Mouse (Mus musculus): ENCODE measurements around the gene Myo9b. TPM values are rescaled to one million over a fixed set of nuclear protein-coding genes. Genes with fewer than 3 reads are reported as not detected.
A peak's percentile ranks its signal among the peaks of the same experiment; 100 is the strongest.

Gene Myo9b
- polyA plus RNA-seq, 1 experiment, result 51.9 TPM

DNA sequence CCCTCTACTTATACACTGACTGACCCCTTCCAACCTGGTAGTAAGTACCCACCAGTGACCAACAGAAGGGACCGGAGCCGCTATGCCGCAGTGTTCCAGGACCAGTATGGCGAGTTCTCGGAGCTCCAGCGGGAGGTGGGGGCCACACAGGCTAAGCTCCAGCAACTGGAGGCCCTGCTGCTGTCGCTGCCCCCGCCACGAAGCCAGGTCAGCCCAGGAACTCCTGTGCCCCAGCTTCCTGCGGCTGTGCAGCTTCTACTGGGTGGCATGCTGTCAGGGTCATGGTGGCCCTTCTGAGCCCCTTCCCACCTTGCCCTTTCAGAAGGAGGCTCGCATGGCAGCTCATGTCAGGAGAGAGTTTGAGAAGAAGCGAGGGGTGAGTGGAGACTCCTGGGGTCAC lies 99.9 kb downstream of the Myo9b start:
- no peak for DNase-seq (ENCODE audit: low read depth)
- TF ChIP-seq CTCF (IDR thresholded peaks at IDR 0.05; ENCODE audit: borderline replicate concordance, extremely low read depth, insufficient read depth, insufficient read length) (no peak), POLR2A (IDR thresholded peaks at IDR 0.05; ENCODE audit: borderline replicate concordance, extremely low read depth, insufficient read depth, insufficient read length, poor library complexity, severe bottlenecking) (no peak)

DNA sequence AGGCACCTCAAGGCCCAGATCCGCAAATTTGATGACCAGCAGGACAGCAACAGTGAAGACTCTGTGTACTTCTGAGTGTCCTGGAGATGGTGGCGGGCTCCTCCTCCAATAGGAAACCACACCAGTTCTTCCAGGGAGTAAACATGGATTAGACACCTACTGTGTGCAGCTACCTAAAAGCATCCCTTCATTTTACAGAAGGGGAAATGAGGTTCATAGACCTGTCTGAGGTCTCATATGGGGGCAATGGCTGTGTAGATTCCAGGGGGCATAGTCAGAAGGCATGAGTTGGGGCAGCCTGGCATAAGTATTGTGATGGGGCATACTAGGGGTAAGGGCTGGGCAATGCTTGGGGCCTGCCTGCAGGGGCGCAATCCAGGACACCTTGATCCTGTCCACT lies 100.5 kb downstream of the Myo9b start:
- TF ChIP-seq POLR2A (IDR thresholded peaks at IDR 0.05; ENCODE audit: borderline replicate concordance, extremely low read depth, insufficient read depth, insufficient read length, poor library complexity, severe bottlenecking), result no peak
- no peak for TF ChIP-seq CTCF (IDR thresholded peaks at IDR 0.05; ENCODE audit: borderline replicate concordance, extremely low read depth, insufficient read depth, insufficient read length)
- DNase-seq (ENCODE audit: low read depth), result no peak

DNA sequence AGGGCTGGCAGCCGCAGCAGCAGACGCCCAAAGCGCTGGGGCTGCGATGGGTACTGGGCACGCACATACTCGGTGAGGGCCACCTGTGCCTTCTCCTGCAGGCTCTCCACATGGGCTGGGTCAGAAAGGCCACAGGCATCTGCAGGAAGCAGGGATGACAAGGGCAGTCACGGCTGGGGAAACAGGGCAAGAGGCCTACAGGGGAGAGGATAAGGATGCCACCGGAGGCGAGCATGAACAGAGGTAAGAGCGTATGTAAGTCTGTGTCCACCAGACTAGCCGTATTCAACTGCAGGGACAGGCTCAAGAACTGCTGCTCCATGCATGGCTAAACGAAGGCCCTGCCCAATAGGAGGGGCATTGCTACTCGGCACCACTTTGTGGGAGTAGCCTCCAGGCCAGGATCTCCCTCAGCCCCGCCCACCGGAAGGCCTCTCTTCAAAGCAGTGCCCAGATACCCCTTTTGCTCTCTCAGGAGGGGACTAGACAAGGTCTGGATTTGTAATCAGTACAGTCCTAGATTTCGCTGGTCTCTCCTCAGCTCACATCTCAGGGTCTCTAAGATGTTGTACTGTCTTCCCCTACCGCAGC lies 102.2 kb downstream of the Myo9b start:
- no peak for DNase-seq (ENCODE audit: low read depth)
- TF ChIP-seq POLR2A (IDR thresholded peaks at IDR 0.05; ENCODE audit: borderline replicate concordance, extremely low read depth, insufficient read depth, insufficient read length, poor library complexity, severe bottlenecking) (no peak), CTCF (IDR thresholded peaks at IDR 0.05; ENCODE audit: borderline replicate concordance, extremely low read depth, insufficient read depth, insufficient read length) (no peak)

DNA sequence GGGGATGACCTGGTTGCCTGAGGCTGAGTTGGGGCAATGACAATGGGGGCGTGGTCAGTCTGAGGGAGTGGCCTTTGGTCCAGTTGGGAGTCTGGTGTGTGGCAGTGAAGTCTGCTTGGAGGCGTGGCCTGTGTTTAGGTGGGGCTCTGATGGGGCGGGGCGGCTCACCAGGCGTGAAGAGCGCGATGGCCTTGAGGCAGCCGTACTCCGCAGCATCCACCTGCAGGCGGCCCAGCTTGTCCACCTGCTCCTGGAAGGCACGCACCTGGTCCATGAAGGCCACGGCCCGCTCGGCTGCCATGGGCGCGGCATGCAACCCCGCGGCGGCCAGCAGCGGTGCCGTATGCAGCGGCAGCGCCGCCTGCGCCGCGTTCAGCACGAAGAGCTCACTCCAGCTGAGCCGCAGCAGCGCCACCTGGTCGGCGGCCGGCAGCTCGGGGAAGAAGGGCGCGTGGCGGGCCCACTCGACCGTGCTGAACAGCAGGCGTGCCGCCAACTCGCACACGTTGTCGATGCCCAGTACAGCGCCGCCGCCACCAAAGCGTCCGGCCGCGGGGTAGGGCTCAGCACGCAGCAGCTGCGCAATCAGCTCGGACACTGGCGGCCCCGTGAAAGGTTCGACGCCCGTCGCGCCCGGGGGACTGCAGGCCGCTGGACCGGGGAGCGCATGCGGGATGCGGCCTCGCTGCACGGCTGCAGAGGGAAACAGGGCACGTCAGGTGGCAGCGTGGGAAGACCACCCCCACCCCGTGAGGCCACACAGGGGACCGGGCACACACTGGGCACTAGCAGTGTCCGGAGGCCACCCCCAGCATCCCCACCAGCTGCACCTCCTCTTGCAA lies 103.3 kb downstream of the Myo9b start:
- DNase-seq (ENCODE audit: low read depth), result peak; percentile 82
- TF ChIP-seq CTCF (IDR thresholded peaks at IDR 0.05; ENCODE audit: borderline replicate concordance, extremely low read depth, insufficient read depth, insufficient read length) (no peak), POLR2A (IDR thresholded peaks at IDR 0.05; ENCODE audit: borderline replicate concordance, extremely low read depth, insufficient read depth, insufficient read length, poor library complexity, severe bottlenecking) (0 out of 2 replicates have a peak, but pooled peaks have one; percentile 12)

DNA sequence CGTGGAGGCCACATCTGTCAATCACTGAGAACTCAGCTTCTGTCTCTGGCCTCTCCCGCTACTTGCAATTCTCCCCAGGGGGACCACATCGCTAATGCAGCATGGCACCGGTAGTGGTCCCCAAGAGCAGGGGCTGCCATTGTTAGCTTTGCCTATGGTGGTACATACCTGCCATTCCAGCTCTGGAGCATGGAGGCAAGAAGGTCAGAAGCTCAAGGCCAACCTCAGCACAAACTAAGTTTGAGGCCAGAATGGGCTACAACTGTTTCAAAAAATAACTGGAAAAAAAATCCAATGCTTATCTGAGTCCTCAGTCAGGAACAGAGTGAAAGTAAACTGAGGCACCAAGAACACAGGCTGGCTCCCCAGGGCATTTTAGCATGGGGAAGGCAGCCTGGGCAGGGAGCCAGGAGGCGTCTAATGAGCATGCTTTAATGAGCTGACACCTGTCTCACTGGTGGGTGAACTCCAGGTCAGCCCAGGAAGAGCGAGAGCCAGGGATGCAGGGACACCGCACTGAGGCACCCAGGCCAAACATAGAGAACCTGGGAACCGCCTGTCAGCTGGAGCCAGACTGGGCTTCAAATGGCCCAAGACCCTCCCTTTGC lies 104.0 kb downstream of the Myo9b start:
- DNase-seq (ENCODE audit: low read depth), result peak; percentile 32

DNA sequence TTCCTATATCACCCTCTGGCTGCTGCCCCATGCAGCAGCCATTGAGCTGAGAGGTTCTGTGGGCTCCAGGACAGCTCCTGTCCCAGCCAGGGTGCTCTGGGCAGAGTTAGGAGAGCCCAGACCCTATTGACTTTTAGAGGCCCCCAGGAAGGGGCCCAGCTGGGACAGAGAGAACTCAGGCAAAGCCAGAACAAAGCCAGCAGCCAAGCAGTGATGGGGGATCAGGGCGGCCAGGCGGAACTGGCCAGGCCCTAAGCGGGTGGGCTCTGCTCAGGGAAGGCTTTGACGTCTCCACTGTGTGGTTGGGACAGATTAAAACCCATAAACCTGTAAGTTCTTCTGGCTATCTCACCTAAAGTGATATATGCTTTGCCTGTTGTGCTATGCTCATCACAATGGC lies 106.5 kb downstream of the Myo9b start:
- TF ChIP-seq POLR2A (IDR thresholded peaks at IDR 0.05; ENCODE audit: borderline replicate concordance, extremely low read depth, insufficient read depth, insufficient read length, poor library complexity, severe bottlenecking) (no peak), CTCF (IDR thresholded peaks at IDR 0.05; ENCODE audit: borderline replicate concordance, extremely low read depth, insufficient read depth, insufficient read length) (no peak)

More for the DNA sequence above, 104.0 kb downstream of the Myo9b start:
- TF ChIP-seq POLR2A (IDR thresholded peaks at IDR 0.05; ENCODE audit: borderline replicate concordance, extremely low read depth, insufficient read depth, insufficient read length, poor library complexity, severe bottlenecking) (no peak), CTCF (IDR thresholded peaks at IDR 0.05; ENCODE audit: borderline replicate concordance, extremely low read depth, insufficient read depth, insufficient read length) (no peak)

DNA sequence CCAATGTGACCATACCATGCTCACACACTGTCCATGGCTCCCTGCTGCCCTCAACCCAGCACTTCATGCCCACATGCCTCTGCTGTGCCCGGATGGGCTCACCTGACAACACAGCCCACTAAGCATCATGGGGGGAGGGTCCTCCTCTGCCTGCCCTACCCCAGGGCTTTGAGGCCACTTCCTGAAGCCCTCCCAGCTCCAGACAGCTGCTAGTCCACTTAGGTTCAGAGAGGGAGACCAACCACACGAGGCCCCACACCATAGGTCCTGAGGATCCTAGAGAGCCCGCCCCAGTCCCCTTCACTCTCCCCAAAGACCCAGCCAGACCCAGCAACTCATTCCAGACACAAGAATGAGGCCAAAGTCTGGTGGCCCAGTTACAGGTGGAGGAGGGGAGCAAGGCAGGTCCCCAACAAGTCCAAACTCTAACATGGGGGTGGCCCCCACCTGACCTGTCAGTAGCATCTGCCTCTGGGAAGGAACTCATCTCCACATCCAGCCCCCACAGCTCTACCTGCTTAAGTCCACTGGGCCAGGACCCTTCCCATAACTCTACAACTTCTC lies 107.1 kb downstream of the Myo9b start:
- DNase-seq (ENCODE audit: low read depth), result no peak

More for the DNA sequence above, 106.5 kb downstream of the Myo9b start:
- no peak for DNase-seq (ENCODE audit: low read depth)

DNA sequence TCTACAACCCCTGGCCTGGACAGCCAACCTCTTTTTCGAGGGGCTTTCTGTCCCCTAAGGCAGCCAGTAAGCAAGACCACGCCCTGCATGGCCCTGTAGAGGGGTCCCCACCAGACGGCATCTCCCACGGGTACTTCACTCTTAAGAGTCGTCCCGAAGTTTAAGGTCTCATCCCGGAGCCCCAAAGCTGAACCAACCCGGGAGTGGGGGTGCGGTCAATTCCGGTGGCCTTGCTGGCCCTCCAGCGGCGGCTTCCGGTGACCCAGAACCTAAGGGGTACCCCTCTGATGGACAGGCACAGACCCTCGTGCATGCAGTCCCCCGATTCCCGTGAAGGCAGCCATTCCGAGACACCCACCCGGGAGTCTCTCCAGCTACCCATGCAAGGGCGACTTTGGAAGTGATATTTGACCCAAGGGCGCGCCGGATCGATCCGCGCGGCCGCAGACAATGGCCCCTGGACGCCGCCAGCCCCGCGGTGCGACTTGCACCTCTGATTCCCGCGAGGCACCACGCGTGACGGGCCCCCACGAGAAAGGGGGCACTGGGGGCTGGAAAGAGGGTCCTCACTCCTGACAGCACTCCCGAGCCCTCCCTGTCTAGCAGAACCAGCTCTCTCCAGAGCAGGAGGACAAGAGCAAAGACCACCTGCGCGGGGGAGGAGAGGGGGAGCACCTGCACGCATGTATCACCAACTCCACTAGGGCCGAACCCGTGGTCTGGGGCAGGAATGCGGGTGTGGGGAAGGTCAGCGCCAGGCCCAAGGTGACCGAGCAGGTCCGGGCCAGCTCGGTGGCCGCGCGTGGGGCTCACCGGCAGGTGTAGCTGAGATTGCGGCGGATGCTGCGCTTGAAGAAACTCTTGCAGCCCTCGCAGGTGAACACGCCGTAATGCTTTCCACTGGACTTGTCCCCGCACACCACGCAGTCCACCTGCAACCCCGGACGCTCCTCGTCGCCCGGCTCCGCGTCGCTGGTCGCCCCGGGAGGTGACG lies 108.0 kb downstream of the Myo9b start:
- DNase-seq (ENCODE audit: low read depth), result no peak
- TF ChIP-seq POLR2A (IDR thresholded peaks at IDR 0.05; ENCODE audit: borderline replicate concordance, extremely low read depth, insufficient read depth, insufficient read length, poor library complexity, severe bottlenecking), result no peak
- TF ChIP-seq CTCF (IDR thresholded peaks at IDR 0.05; ENCODE audit: borderline replicate concordance, extremely low read depth, insufficient read depth, insufficient read length), result no peak

More for the DNA sequence above, 107.1 kb downstream of the Myo9b start:
- TF ChIP-seq POLR2A (IDR thresholded peaks at IDR 0.05; ENCODE audit: borderline replicate concordance, extremely low read depth, insufficient read depth, insufficient read length, poor library complexity, severe bottlenecking) (no peak), CTCF (IDR thresholded peaks at IDR 0.05; ENCODE audit: borderline replicate concordance, extremely low read depth, insufficient read depth, insufficient read length) (no peak)

DNA sequence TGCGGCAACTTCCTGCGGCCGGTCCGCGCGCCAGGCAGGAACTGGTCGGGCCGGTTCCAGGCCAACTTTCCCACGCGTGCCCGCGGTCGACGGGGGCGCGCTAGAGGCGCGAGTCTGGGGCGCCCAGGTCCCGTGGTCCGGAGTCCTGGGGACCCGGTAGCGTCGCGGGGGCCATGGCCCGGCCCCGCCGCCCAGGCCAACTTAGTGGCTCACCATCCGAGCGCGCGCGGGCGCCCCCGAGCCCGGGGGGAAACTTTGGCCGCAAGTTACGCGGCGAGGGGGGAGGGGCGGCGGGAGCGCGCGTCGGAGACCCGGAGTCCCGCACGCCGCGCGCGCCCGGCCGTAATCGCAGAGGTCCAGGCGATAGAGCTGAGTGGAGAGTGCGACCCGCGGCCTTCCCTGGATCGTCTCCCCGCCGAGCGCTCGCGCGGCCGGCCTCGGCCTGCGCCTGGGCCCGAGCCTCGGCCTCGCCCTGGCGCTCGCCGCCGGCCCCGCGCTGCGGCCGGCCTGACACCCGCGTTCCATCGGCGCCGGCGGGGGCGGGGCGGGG lies 109.0 kb downstream of the Myo9b start, which contains the start of gene Nr2f6:
Gene Nr2f6, minus strand, starts transcription at position 540 of the 550 bp plus-strand sequence.
- TF ChIP-seq CTCF (IDR thresholded peaks at IDR 0.05; ENCODE audit: borderline replicate concordance, extremely low read depth, insufficient read depth, insufficient read length) (no peak), POLR2A (IDR thresholded peaks at IDR 0.05; ENCODE audit: borderline replicate concordance, extremely low read depth, insufficient read depth, insufficient read length, poor library complexity, severe bottlenecking) (0 out of 2 replicates have a peak, but pooled peaks have one; percentile 13)
- DNase-seq (ENCODE audit: low read depth), result peak; percentile 75
